Mouse (Mus musculus) kidney, adult 2 months (tissue): ENCODE measurements around the gene Eci2. TPM values are rescaled to one million over a fixed set of nuclear protein-coding genes. Genes with fewer than 3 reads are reported as not detected.

ENCODE experiments used
- DNase-seq: peaks from one replicate; pipeline ENCODE4 v3.0.0; 2021
- H3K27ac ChIP-seq: fragments of 200-500 bp; 2 replicates; pipeline ENCODE4 v1.5.1; 2012; ENCODE audit warnings: low read depth, low read length, control low read depth, inconsistent platforms; ENCODE audit not compliant: insufficient read depth
- H3K27me3 ChIP-seq: fragments of 200-500 bp; replicated peaks from 2 replicates; pipeline ENCODE4 v1.6.1; 2012; ENCODE audit warnings: mild to moderate bottlenecking, moderate library complexity, low read length, inconsistent platforms; ENCODE audit not compliant: control insufficient read depth, insufficient read depth
- H3K36me3 ChIP-seq: fragments of 200-500 bp; 2 replicates; pipeline ENCODE4 v1.6.1; 2012; ENCODE audit warnings: mild to moderate bottlenecking, moderate library complexity, low read length, inconsistent platforms; ENCODE audit not compliant: control insufficient read depth, insufficient read depth
- H3K4me1 ChIP-seq: fragments of 200-500 bp; 2 replicates; pipeline ENCODE4 v1.6.1; 2011; ENCODE audit warnings: low read length; ENCODE audit not compliant: control insufficient read depth, insufficient read depth
- H3K4me3 ChIP-seq: fragments of 200-500 bp; 2 replicates; pipeline ENCODE4 v1.5.1; 2011; ENCODE audit warnings: mild to moderate bottlenecking, low read depth, low read length, control low read depth; ENCODE audit not compliant: insufficient read depth
- CTCF ChIP-seq: fragments of 200-500 bp; conservative IDR thresholded peaks from 2 replicates; pipeline ENCODE4 v1.5.1; 2011; ENCODE audit warnings: low read depth, mild to moderate bottlenecking, control low read depth, low read length, moderate library complexity, mixed read lengths; ENCODE audit not compliant: insufficient read depth, insufficient read length
- POLR2A ChIP-seq: fragments of 200-500 bp; IDR thresholded peaks from one replicate; pipeline ENCODE4 v1.6.1; 2011; ENCODE audit warnings: low read depth, low read length, control low read depth
- WGBS: fragments of 180-500 bp; shearing (Covaris S2); methylation state at CpG from one replicate; pipeline ENCODE4 v1.1.7; 2018; 5-methylcytosine and 5-hydroxymethylcytosine counted together
- polyA plus RNA-seq: library from polyadenylated mRNA; depleted of rRNA; stranded (reverse); fragments of >200 nt; gene quantifications from 2 replicates; pipeline ENCODE4 v1.2.3, GENCODE M21; 2012; rRNA removed

Gene Eci2
- polyA plus RNA-seq, 1 experiment, result 82.5 TPM

- no peaks in the 10 kb centered on the region for H3K27me3 ChIP-seq
- H3K4me1 ChIP-seq, result no peaks in the 10 kb centered on the region
- TF ChIP-seq POLR2A (no peak), CTCF (no peak)
- no peak overlapping the region for H3K27ac ChIP-seq
- H3K36me3 ChIP-seq, result no peaks in the 10 kb centered on the region
- no peak for DNase-seq
- no peak overlapping the region for H3K4me3 ChIP-seq
Measured at GRCm38 (mm10) chr13:34942370-34942769, 84.5 kb downstream of the Eci2 start.

GRCm38 (mm10) chr13:34934931-34935644 is 91.8 kb downstream of the Eci2 start:
- TF ChIP-seq POLR2A (no peak), CTCF (no peak)
- Histone ChIP-seq H3K36me3 (no peaks in the 10 kb centered on the region), H3K27me3 (no peaks in the 10 kb centered on the region), H3K27ac (no peak overlapping the region), H3K4me1 (no peaks in the 10 kb centered on the region), H3K4me3 (no peak overlapping the region)
- WGBS, result 82% methylated on average over 10 of the region's 10 CpGs
- DNase-seq, result no peak

Other genes with a start within 250 kb of the Eci2 start
- 10.3 and 15.3 TPM in 2 replicates for gene Prpf4b, start 151.8 kb downstream of the Eci2 start, polyA plus RNA-seq
- gene Fam217a, start 102.8 kb downstream of the Eci2 start, polyA plus RNA-seq, result 1.8 and 2.0 TPM in 2 replicates
- gene 4933417A18Rik, start 102.7 kb downstream of the Eci2 start, polyA plus RNA-seq, result not detected in 2 replicates
- 106 and 129 TPM in 2 replicates for gene Eci3, start 63.3 kb downstream of the Eci2 start, polyA plus RNA-seq